Mouse (Mus musculus) left cerebral cortex, adult 8-10 months (tissue): ENCODE data around the gene Serpinb9c. TPM values are rescaled to one million over a fixed set of nuclear protein-coding genes. Genes with fewer than 3 reads are reported as not detected.
"Not testable (repeated sequence)": the region's sequence is repeated elsewhere in the genome, so short reads cannot be mapped to it uniquely, and the experiment has no call there.

Experiments
- DNase-seq, 2 experiments: peaks; one replicate each; pipeline ENCODE4 v3.0.0; 2022; ENCODE audit warnings: low spot score in 2 of 2
- total RNA-seq, 4 experiments: library from RNA; stranded (reverse); gene quantifications; 2 replicates each; pipeline ENCODE4 v1.2.4; 2022

Serpinb9c gene
- not detected for total RNA-seq

- DNase-seq = no peak
Observed at GRCm38 (mm10) chr13:33159642-33160041, at the start of gene Serpinb9c. Serpinb9c (minus strand) TSS chr13:33159742.

GRCm38 (mm10) chr13:33199740-33200139, 40.2 kb upstream of the Serpinb9c start:
- no peak for DNase-seq

DNA sequence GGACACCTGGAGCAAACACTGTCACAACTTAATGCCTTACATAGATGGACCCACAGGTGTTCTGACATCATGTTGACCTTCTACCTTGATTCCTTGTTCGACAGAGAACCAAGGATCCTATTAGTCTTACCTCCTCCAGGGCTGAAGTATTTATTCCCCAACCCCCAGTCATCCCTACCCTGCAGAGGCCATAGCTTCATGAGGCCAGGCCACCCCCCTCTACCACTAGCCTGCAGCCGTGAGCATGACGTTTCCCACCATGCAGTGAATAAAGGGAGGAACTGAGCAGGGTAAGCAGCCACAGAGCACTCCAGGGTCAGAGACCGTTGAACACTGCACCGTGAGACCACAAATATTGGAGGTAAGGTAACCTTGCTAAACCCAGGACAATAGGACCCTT, 33.1 kb upstream of the Serpinb9c start, which contains the start of gene Serpinb9d:
Gene Serpinb9d, plus strand, starts transcription at position 301 of the 400 bp plus-strand sequence.
- DNase-seq = no peak

GRCm38 (mm10) chr13:33190486-33190885, 30.9 kb upstream of the Serpinb9c start:
- not testable (repeated sequence) for DNase-seq

GRCm38 (mm10) chr13:33141435-33141834, 18.1 kb downstream of the Serpinb9c start:
- DNase-seq = no peak

DNA sequence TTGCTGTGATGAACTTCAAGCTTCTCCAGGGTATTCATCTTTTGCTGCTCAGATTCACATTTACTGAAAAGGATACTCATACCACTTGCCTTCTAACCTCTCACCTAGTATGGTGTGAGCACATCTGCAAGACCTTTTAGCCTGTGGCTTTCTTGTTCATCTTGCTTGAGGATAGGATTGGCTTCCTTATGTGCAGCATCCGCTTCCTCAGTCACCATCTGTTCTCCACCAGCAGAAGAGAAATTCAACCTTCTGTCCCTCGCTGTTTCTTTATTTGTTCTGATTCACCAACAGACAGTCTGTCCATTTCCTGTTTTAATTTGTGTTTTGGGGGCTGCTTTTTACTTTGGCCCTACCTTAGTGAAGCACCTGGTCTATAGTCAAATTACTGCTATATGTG, 21.8 kb downstream of the Serpinb9c start:
- peak in 1 of 2 experiments; percentile 8 for DNase-seq

GRCm38 (mm10) chr13:33113054-33113453, 46.5 kb downstream of the Serpinb9c start:
- DNase-seq = no peak

DNA sequence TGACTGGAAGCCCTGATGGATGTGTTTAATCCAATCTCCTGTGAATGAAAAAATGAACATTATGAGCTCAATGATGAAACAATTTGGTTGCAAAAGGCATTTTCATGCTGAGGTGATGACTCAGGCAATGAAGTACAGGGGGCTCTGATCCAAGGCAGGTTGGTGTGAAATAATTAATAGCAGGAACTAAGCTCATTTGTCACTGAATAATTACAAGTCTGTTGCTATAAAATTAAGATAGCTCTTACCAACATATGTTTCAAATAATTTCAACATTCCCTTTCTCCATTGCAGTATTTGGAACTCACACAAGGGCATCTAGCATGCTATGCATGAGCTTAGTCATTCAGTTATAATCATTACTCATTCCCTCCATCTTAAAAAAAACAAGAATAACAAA, 53.9 kb downstream of the Serpinb9c start:
- no peak for DNase-seq

Other genes with a start within 250 kb of the Serpinb9c start
- gene Serpinb6b, start 194.5 kb downstream of the Serpinb9c start, total RNA-seq = 1 to 10 TPM; 1.2 to 1.6 (median 1.3) TPM
- gene Serpinb9, start 156.5 kb downstream of the Serpinb9c start, total RNA-seq = 1 to 10 TPM; 4.7 to 6.2 (median 5.7) TPM
- gene Serpinb9b, start 132.3 kb downstream of the Serpinb9c start, total RNA-seq = not detected
- 1 to 10 TPM; 1.5 to 2.4 (median 1.7) TPM for gene Serpinb1b, start 81.2 kb downstream of the Serpinb9c start, total RNA-seq
- not detected for gene Serpinb9d, start 33.2 kb upstream of the Serpinb9c start, total RNA-seq
- gene Serpinb9e, start 89.9 kb upstream of the Serpinb9c start, total RNA-seq = not detected
- not detected for gene Serpinb9f, start 164.3 kb upstream of the Serpinb9c start, total RNA-seq
- not detected for gene Gm11397, start 236.0 kb upstream of the Serpinb9c start, total RNA-seq